Mouse (Mus musculus) Patski (cell line): ENCODE results near the gene Olfr702. TPM values are rescaled to one million over a fixed set of nuclear protein-coding genes. Genes with fewer than 3 reads are reported as not detected.

ENCODE experiments used
- ATAC-seq: fragments of 100-300 bp; one replicate; pipeline ENCODE4 v1.8.0; 2021
- CTCF ChIA-PET: fragments of 350-600 bp; sonication (Branson Sonifier 250); formaldehyde crosslinking; loops from one replicate; lab custom pipeline; 2022; ENCODE audit warnings: inconsistent platforms; lab: Charles Lee
- POLR2A ChIA-PET: fragments of 350-600 bp; sonication (Branson Sonifier 250); formaldehyde crosslinking; loops from one replicate; lab custom pipeline; 2022; ENCODE audit warnings: antibody characterized with exemption, inconsistent platforms; lab: Charles Lee
- DNase-seq: peaks from one replicate; pipeline ENCODE4 v3.0.0-alpha.2; 2011; ENCODE audit warnings: low read depth, low spot score
- H3K27me3 ChIP-seq: fragments of 371-371 bp; one replicate; pipeline ENCODE4 v1.5.1; 2021
- CTCF ChIP-seq: fragments of 100-300 bp; IDR thresholded peaks from one replicate; pipeline ENCODE4 v1.5.1; 2021
- in situ Hi-C: fragments of 300-500 bp; cut with MboI; formaldehyde crosslinking; loops from 3 replicates; pipeline ENCODE4 v1.11.1; 2018; ENCODE audit warnings: low pct_unique_long_range_greater_than_20kb, mixed read lengths
- polyA plus RNA-seq: library from polyadenylated mRNA; unstranded; gene quantifications from one replicate; pipeline ENCODE4 v1.2.3, GENCODE M21; 2021

Gene Olfr702
- 0.05 TPM for polyA plus RNA-seq

DNA sequence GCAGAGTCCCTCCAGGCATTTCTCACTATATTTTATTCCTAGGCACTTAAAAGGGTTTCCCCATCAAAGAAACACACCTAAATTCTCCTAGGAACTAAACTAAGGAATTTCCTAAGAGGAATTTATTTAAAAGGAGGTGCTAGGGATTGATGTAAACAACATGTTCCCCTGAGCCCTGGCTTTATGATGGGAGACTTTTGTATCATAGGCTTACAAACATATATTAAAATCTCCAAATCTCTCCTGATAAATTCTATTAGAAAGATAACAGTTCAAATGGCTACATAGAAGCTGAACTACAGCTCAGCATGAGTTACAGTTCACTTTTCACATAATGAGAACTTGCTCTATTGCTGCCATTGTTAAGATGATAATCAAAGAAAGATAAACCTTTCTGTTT is at the start of gene Olfr702:
Gene Olfr702 (minus strand): TSS at position 101 of the 400 bp plus-strand sequence.
- DNase-seq (no peak), ATAC-seq (no peak)
- POLR2A ChIA-PET = no interaction called here
- CTCF ChIA-PET = no interaction called here
- no peak for TF ChIP-seq CTCF
- peaks cover 4% of the 10 kb centered on the region for H3K27me3 ChIP-seq
- in situ Hi-C loops = no loop called here

DNA sequence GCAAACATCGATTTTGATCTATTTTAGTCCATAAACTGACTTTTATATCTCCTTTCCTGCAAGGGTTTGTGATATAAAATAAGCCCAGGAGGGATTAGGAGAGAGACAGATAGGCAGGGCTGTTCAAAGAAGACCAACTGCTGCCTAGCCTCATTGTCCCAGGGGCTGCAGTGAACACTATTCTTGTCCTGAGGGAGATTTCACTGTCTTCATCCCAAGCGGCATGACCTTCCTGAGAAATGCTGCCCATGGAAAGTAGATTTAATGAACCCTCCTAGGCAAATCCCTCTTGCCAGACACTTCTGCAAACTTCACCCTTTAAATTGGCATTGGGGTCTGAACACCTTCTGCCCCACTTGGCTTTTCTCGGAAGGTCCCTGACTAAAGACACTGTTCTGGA is 43.1 kb upstream of the Olfr702 start, which contains the start of gene Olfr705:
Gene Olfr705 (minus strand): TSS at position 101 of the 400 bp plus-strand sequence.
- no peak for TF ChIP-seq CTCF
- ChIA-PET CTCF (no interaction called here), POLR2A (no interaction called here)
- in situ Hi-C loops = no loop called here
- H3K27me3 ChIP-seq = no peaks in the 10 kb centered on the region
- ATAC-seq = no peak
- DNase-seq = no peak

DNA sequence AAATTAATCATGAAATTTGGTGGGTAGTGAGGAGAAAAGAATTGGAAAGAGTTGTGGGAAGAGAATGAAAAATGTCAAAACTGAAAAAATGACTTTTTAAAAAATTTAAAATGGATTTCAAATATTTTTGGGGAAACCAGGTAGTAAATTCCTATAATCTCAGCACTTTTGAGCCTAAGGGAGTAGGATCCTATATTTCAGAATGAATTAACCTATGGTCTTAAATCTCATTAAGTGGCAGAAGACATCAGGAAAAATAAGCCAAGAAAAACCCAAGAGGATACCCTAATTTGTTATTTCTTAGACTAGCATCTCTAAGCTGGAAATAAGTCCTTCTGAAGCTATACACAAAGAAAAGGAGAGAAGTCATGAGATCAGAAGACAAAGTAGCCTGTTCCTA is 29.2 kb upstream of the Olfr702 start, which contains the start of gene Olfr704:
Gene Olfr704 (plus strand): TSS at position 301 of the 400 bp plus-strand sequence.
- ChIA-PET POLR2A (no interaction called here), CTCF (no interaction called here)
- in situ Hi-C loops = no loop called here
- no peaks in the 10 kb centered on the region for H3K27me3 ChIP-seq
- ATAC-seq = no peak
- no peak for TF ChIP-seq CTCF
- no peak for DNase-seq

GRCm38 (mm10) chr7:106843060-106843459 is 9.4 kb upstream of the Olfr702 start, which contains the start of gene Olfr703:
TSS of gene Olfr703 (plus strand) at chr7:106843360.
- POLR2A ChIA-PET = no interaction called here
- DNase-seq (no peak), ATAC-seq (no peak)
- H3K27me3 ChIP-seq = no peaks in the 10 kb centered on the region
- CTCF ChIA-PET = no interaction called here
- in situ Hi-C loops = no loop called here
- no peak for TF ChIP-seq CTCF

GRCm38 (mm10) chr7:106818414-106818813 is 15.3 kb downstream of the Olfr702 start:
- H3K27me3 ChIP-seq = no peaks in the 10 kb centered on the region
- CTCF ChIA-PET = no interaction called here
- ATAC-seq = no peak
- TF ChIP-seq CTCF = no peak
- POLR2A ChIA-PET = no interaction called here
- in situ Hi-C loops = loop anchor here (25.0 kb wide), 1 partner anchor 281 kb away; no protein-coding TSS in a partner anchor
- DNase-seq = no peak

DNA sequence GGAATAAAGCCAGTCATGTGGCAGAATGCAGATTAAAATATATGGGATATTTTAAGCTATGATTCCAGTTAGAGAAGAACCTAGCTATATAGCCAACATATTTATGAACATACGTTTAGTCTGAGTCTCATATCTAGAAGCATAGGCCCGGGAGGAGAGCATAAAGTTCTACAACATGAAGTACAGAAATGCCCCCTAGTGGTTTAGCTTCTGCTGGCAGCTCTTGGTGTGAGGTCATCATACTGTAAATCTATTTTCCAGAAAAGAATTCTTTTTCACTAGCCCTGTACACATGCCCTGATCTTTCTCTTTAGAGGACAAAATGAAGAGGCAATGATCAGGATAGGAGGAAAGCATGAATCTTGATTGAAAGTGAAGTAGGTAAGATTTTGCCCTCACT is 17.9 kb downstream of the Olfr702 start:
- CTCF ChIA-PET = interaction anchor here (0.9 kb wide), 1 partner anchor 9 kb away, joined by 3 read pairs; no protein-coding TSS in a partner anchor
- DNase-seq (no peak), ATAC-seq (no peak)
- TF ChIP-seq CTCF = peak; percentile 54
- in situ Hi-C loops = loop anchor here (25.0 kb wide), 1 partner anchor 278 kb away; no protein-coding TSS in a partner anchor
- POLR2A ChIA-PET = no interaction called here
- no peaks in the 10 kb centered on the region for H3K27me3 ChIP-seq

DNA sequence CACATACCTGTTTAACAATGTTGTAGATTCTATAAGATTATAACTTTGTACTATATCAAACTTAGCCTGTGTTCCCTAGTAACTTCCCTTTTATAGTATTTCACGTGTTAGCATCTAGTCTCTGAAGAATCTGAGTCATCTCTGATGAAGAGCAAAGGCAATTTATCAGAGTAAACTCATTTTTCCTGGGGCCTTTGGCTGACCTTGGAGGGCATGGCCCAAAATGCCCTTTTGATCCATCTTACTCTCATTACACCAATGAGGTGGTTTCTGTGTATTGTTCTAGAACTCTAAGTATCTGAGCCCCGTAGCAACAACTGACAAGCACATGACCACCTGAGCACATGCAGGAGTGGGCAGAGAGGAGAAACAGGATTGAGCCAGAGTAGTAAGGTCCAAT is 19.9 kb downstream of the Olfr702 start, which contains the start of gene Olfr701:
Gene Olfr701 (plus strand): TSS at position 301 of the 400 bp plus-strand sequence.
- no peak for DNase-seq
- ATAC-seq = no peak
- no peaks in the 10 kb centered on the region for H3K27me3 ChIP-seq
- in situ Hi-C loops = loop anchor here (25.0 kb wide), 1 partner anchor 277 kb away; no protein-coding TSS in a partner anchor
- POLR2A ChIA-PET = no interaction called here
- CTCF ChIA-PET = no interaction called here
- no peak for TF ChIP-seq CTCF

DNA sequence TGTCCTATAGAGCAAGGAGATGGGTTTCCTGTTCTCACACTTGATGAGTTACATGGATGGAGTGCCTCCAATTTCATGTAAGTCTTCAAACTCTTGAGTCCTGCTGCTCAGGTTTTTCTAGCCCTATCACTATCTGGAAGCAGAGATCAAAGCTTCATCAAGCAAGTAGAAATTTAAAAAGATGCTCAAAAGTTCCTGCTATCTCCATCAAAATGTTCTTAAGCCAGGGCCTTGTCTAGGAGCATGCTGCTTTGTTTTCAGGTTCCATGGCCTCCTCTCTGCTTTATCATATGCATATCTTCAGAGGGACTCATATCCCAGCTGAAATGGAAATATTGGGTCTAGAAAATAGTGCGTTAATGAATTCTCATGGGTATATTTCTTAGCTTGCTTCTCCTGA is 25.0 kb downstream of the Olfr702 start, which contains the start of gene Olfr700:
Gene Olfr700 (minus strand): TSS at position 101 of the 400 bp plus-strand sequence.
- ChIA-PET CTCF (no interaction called here), POLR2A (no interaction called here)
- peaks cover 2% of the 10 kb centered on the region for H3K27me3 ChIP-seq
- ATAC-seq = no peak
- no peak for TF ChIP-seq CTCF
- in situ Hi-C loops = loop anchor here (25.0 kb wide), 1 partner anchor 271 kb away; no protein-coding TSS in a partner anchor
- no peak for DNase-seq

DNA sequence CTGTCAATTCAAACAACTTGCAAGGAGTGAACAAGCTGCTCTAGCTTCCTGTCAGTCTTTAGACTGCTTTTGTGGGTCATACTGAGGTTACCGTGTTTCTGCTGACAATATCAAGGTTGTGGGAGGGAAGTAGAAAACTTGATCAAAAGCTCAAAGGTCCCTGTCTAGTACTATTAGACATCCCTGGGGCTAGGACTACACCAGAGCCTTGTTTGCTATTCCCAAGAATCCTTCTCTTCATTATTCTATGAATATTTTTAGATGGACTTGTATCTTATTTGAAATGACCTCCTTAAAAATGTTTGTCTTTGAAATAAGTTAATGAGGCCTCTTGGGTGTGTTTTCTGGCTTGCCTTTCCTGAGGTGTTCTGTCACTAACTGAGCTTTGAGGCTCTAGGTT is 40.6 kb downstream of the Olfr702 start, which contains the start of gene Olfr699:
Gene Olfr699 (minus strand): TSS at position 101 of the 400 bp plus-strand sequence.
- ChIA-PET CTCF (no interaction called here), POLR2A (no interaction called here)
- ATAC-seq = no peak
- no peaks in the 10 kb centered on the region for H3K27me3 ChIP-seq
- TF ChIP-seq CTCF = no peak
- no peak for DNase-seq
- in situ Hi-C loops = no loop called here

- CTCF ChIA-PET = no interaction called here
- DNase-seq = no peak
- no peak for TF ChIP-seq CTCF
- POLR2A ChIA-PET = no interaction called here
- ATAC-seq = no peak
- no peaks in the 10 kb centered on the region for H3K27me3 ChIP-seq
- in situ Hi-C loops = no loop called here
Measured at GRCm38 (mm10) chr7:106788330-106788729, 45.4 kb downstream of the Olfr702 start.

Other genes starting within 250 kb of the Olfr702 start
- not detected for gene Olfr693, start 153.3 kb downstream of the Olfr702 start, polyA plus RNA-seq
- gene Olfr694, start 142.1 kb downstream of the Olfr702 start, polyA plus RNA-seq = not detected
- gene Olfr695, start 117.5 kb downstream of the Olfr702 start, polyA plus RNA-seq = not detected
- gene Olfr697, start 91.5 kb downstream of the Olfr702 start, polyA plus RNA-seq = not detected
- gene Olfr698, start 78.5 kb downstream of the Olfr702 start, polyA plus RNA-seq = not detected
- not detected for gene Olfr699, start 40.7 kb downstream of the Olfr702 start, polyA plus RNA-seq
- not detected for gene Olfr700, start 25.1 kb downstream of the Olfr702 start, polyA plus RNA-seq
- 0.04 TPM for gene Olfr701, start 19.8 kb downstream of the Olfr702 start, polyA plus RNA-seq
- gene Olfr703, start 9.5 kb upstream of the Olfr702 start, polyA plus RNA-seq = not detected
- not detected for gene Olfr704, start 29.3 kb upstream of the Olfr702 start, polyA plus RNA-seq
- not detected for gene Olfr705, start 43.0 kb upstream of the Olfr702 start, polyA plus RNA-seq
- not detected for gene Olfr706, start 54.3 kb upstream of the Olfr702 start, polyA plus RNA-seq
- gene Olfr707, start 67.3 kb upstream of the Olfr702 start, polyA plus RNA-seq = not detected
- not detected for gene Olfr1532-ps1, start 74.1 kb upstream of the Olfr702 start, polyA plus RNA-seq
- gene Olfr709-ps1, start 98.3 kb upstream of the Olfr702 start, polyA plus RNA-seq = not detected
- not detected for gene Olfr710, start 114.4 kb upstream of the Olfr702 start, polyA plus RNA-seq
- gene Olfr6, start 130.0 kb upstream of the Olfr702 start, polyA plus RNA-seq = not detected
- gene Olfr711, start 141.6 kb upstream of the Olfr702 start, polyA plus RNA-seq = not detected
- not detected for gene Olfr2, start 172.2 kb upstream of the Olfr702 start, polyA plus RNA-seq
- gene Olfr713, start 197.3 kb upstream of the Olfr702 start, polyA plus RNA-seq = not detected
- not detected for gene Olfr714, start 237.1 kb upstream of the Olfr702 start, polyA plus RNA-seq